Mouse (Mus musculus) lung, postnatal 10 days (tissue): ENCODE data around the gene Dync1i1.

Experiments
- DNase-seq: peaks from one replicate; pipeline ENCODE4 v3.0.0; 2021

The Dync1i1 gene

DNA sequence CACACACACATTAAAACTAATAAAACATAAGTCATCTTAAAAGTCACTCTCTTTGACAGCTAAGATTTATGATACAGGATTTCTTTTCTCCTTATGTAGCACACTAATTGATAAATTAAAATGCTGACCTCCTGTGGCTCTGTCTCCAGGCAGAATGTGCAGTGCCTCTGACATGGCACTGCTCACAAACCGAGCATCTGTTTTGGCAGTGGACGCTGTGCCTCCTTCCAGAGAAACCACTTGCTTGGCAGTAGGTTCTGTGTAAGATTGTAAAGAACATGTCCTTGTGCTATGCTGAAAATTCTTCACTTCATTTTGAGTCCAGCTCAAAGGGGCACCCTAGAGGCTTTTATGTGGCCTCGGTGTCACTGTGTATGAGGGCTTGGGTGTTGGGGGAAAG lies 50.0 kb downstream of the Dync1i1 start:
- no peak for DNase-seq

GRCm38 (mm10) chr6:5781752-5782151 lies 56.3 kb downstream of the Dync1i1 start:
- no peak for DNase-seq

- no peak for DNase-seq
Observed at GRCm38 (mm10) chr6:5783830-5784229, 58.4 kb downstream of the Dync1i1 start.

GRCm38 (mm10) chr6:5790607-5791006 lies 65.2 kb downstream of the Dync1i1 start:
- no peak for DNase-seq

DNA sequence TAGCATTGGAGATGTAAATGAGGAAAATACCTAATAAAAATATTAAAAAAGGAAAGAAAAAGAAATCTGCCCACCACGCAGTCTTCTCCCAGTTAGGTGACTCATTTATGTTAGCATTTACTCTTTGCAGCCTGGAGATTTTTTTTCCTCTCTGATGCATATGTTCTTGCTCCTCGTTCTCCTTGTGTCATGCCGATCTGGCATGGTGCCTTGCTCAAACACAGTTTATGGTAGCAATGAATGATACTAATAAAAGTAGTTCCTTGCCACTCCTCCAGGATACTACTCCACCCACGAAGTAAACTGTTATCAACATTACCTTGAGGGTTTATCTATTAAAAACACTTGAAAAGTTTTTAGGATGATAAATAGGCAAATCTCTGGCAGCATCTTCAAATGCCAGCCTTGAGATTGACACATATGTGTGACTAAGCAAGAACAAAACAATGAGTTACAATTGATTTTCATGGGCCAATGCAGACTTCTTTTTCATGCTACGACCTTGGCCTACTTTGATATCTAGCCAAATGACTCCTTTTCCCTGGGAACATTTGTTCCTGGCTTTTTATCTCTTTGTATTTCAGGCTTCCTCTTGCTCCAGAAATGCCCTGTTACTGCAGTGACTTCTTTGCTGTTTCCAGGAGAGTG lies 68.8 kb downstream of the Dync1i1 start:
- no peak for DNase-seq

GRCm38 (mm10) chr6:5795314-5795713 lies 69.9 kb downstream of the Dync1i1 start:
- no peak for DNase-seq

GRCm38 (mm10) chr6:5802124-5802839 lies 76.8 kb downstream of the Dync1i1 start:
- DNase-seq, result peak; percentile 64

DNA sequence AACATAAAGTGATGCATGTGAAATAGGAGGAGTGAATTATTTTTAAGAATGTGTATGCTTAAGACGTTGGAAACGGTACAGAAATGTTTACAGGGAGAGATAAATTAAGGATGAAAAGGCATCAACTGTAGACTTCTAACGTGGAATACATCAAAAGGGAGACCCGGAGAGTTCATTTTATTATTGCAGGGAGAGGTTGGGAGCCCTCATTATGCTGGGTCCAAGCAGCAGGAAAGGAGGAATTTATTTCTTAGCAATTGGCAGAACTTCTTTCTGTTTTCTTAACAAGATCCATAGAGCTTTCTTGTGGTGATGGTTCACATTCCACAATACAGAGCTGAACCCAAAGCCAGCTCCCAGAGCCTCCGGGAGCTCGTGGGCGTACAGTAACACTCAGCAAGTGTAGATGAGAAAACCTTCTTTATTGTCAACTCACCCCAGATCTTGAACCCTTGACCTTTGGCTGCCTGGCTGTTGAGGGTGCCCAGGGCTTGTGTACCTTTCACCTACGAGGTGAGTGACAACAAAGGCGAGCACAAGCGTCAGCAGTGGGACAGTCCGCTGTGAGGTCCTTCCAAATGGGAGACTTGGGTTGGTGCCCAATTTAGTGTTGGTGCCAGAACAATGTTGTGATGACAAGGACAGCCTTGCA lies 77.5 kb downstream of the Dync1i1 start:
- peak; percentile 85 for DNase-seq

GRCm38 (mm10) chr6:5808008-5808421 lies 82.6 kb downstream of the Dync1i1 start:
- DNase-seq, result peak; percentile 19

DNA sequence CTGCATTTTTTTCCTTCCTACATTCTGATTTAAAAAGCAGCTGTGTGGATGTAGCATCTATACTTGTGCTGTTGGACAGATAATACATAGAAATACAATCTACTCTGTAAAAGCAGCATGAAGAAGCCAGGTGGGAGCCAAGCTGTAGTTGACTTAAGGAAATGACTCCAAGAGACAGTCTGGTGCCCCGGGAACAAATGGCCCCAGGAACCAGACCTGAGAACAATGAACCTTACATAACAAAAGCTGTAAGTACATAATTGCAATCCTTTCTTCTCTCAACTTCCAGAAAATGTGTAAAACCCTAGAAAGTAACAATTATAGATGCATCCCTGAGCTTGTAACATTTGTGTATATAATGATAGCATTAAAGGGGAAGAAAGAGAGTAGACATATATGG lies 86.6 kb downstream of the Dync1i1 start:
- DNase-seq, result no peak

DNA sequence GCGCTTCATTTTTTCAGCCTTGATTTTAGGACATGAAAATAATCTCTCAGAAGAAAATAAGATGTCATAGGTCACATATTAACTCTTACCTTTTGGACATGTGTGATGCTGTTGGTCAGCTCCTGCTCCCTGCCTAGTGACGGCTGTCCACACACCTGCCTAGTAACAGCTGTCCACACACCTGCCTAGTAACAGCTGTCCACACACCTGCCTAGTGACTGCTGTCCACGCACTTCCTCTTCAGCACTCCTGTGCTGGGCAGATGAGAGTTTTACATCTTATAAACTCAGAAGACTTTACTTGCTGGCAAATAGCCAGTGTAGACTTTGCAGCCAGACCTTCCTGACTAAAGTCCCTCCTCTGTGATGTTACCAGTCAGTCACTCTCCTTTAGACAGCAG lies 94.2 kb downstream of the Dync1i1 start:
- no peak for DNase-seq

GRCm38 (mm10) chr6:5825461-5825860 lies 100.0 kb downstream of the Dync1i1 start:
- no peak for DNase-seq

DNA sequence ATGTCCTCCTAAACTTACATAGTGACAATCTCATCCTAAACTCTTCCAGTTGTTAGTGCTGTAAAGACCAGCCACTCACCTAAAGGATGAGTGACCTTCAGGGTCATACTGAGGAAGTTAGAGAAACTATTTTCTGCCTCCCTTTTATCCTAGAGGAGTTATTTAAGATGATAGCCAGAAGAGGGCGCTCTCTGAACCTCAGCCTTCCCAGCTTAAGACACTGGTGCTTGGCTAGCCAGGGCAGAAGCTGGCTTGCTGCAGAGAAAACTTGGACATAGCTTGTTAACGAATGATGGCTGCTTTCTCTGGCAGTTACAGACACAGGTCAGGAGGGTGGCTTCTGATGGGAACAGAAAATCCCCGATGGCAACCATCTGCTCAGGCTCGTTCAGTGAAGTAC lies 101.6 kb downstream of the Dync1i1 start:
- DNase-seq, result no peak

DNA sequence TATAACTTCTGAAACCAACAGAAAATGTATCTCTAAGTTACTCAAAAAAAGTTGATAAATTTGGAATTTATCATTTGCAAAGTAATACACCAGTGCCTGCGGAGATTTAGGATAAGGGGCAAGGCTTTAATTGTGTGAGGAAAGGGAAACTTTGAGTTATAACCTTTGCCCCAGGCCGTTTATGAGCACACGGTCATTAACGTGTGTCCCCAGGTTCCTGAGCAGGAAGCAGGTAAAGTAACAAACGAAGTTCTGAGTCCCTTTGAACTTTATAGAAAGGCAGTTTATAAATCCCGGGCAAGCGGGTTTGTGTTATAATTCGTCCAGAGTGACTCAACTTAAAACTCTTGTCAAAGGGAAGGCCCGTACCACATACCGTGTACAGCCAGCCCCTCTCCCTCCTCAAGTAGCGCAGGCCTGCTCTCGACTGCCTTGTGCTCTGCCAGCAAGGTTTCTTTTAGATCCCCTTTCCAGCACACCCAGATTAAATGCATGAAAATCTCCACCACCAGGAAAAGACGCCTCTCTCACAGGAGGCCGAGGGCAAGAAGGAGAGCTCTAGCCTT lies 103.1 kb downstream of the Dync1i1 start:
- DNase-seq, result no peak

GRCm38 (mm10) chr6:5829148-5829547 lies 103.7 kb downstream of the Dync1i1 start:
- DNase-seq, result no peak

DNA sequence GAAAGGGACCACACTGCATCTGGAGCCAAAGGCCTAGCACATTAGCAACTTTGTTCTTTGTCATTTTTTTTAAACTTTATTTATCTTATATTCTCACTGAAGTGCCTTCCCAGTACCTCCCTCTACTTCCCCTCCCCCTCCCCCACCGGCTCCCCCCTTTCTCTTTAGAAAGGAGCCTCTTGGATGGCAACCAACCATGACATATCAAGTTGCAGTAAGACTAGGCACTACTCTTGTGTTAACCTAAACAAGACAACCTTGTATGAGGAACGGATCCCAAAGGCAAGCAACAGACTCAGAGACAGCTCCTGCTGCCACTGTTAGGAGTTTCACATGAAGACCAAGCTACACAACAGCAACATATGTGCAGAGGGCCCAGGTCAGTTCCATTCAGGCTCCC lies 105.3 kb downstream of the Dync1i1 start:
- no peak for DNase-seq

GRCm38 (mm10) chr6:5831233-5831632 lies 105.8 kb downstream of the Dync1i1 start:
- no peak for DNase-seq

- no peak for DNase-seq
Observed at GRCm38 (mm10) chr6:5832838-5833237, 107.4 kb downstream of the Dync1i1 start.

- no peak for DNase-seq
Observed at GRCm38 (mm10) chr6:5842466-5842865, 117.0 kb downstream of the Dync1i1 start.

DNA sequence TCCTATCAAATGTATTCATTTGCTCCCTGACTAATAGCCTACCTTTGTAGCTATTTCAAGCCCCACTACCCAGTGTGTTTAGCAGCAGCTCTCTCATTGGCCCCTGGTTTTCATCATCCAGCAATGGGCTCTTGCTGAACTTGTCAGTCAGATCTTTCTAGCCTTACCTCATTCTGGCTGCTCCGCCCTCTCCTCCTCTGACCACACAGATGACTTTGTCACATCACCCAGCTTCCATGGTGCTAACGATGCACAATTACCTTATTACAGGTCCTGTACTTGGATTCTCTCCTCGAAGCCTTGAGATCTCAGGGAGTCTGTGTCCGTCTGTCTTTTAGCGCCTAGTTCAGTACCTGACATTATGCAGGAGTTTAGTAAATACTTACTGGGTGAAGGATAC lies 120.7 kb downstream of the Dync1i1 start:
- DNase-seq, result no peak

- DNase-seq, result no peak
Observed at GRCm38 (mm10) chr6:5854048-5854836, 128.8 kb downstream of the Dync1i1 start.

GRCm38 (mm10) chr6:5855526-5855925 lies 130.1 kb downstream of the Dync1i1 start:
- DNase-seq, result no peak

DNA sequence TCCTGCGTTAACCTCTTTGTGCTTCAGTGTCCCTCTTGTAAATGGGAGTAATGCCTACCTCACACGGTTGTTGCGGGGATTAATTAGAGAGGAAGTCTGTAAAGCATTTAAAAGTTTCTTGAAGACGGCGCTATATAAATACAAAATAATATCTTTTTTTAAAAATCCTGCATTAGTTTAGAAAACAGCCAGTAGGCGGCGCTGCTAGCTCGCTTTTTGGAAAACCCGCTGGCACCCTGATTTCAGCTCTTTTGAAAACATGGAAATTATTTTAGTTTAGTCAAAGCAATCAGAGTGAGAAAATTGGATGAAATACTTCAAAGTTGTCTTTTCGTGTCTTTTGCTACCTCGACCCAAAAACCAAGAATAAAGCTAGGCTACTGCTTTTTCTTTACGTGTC lies 132.9 kb downstream of the Dync1i1 start:
- peak; percentile 57 for DNase-seq
